ENCODE assay signal across 8 mouse cellular contexts in genomic region chr19:56201738-56202480, GRCm38 (mm10).
A peak's percentile ranks its signal among the peaks of the same experiment; 100 is the strongest.
DNase-seq lines count a peak whose midpoint lies in the region; ATAC-seq and TF ChIP-seq lines count a peak whose summit lies in the region.
"Had no signal": no experiment of that assay in that cellular context is flagged by ENCODE, and none has a peak within 500 bp of the region (broad histone marks: within the 10 kb centered on the region; RNA-seq: fewer than 3 reads in every experiment).

No protein-coding gene starts in this region.

- H3K27ac ChIP-seq in layer of hippocampus, adult 2 months, result no peak overlapping the region
- no peak overlapping the region for H3K27ac ChIP-seq in MEL (ENCODE audit: control insufficient read depth, low read depth, low read length)
- H3K27ac ChIP-seq in hindbrain, embryonic 12.5 days, result no peak overlapping the region
- no peak overlapping the region for H3K27ac ChIP-seq in lung, embryonic 15.5 days
- no peak overlapping the region for H3K27ac ChIP-seq in small intestine, adult 2 months (ENCODE audit: insufficient read depth, low read depth, low read length)

- peak; percentile 80 for TF ChIP-seq RAD21 in MEL (IDR thresholded peaks at IDR 0.05; ENCODE audit: low read depth, low read length)

- no peaks in the 10 kb centered on the region for H3K36me3 ChIP-seq in MEL (ENCODE audit: control insufficient read depth in 1 of 2, insufficient read depth in 2 of 2, low read length in 2 of 2)
- no peaks in the 10 kb centered on the region for H3K36me3 ChIP-seq in hindbrain, embryonic 12.5 days
- no peaks in the 10 kb centered on the region for H3K36me3 ChIP-seq in lung, embryonic 15.5 days
- no peaks in the 10 kb centered on the region for H3K36me3 ChIP-seq in small intestine, adult 2 months (ENCODE audit: control insufficient read depth, insufficient read depth, low read length)

- no peaks in the 10 kb centered on the region for H3K79me2 ChIP-seq in MEL (ENCODE audit: control insufficient read depth, insufficient read depth, low read length, poor library complexity)

- peak; percentile 87 for ATAC-seq in common myeloid progenitor, adult 5-6 weeks (replicated peaks; ENCODE audit: low read depth, poor library complexity, severe bottlenecking)
- ATAC-seq in hindbrain, embryonic 12.5 days (ENCODE audit: low FRiP score), result peak; percentile 69; the same call in 1 of the 2 replicates
- ATAC-seq in lung, embryonic 15.5 days (ENCODE audit: borderline replicate concordance, extremely low read depth, low FRiP score, low TSS enrichment), result 0 out of 2 replicates have a peak, but pooled peaks have one; percentile 36

- no peak overlapping the region for H3K9ac ChIP-seq in MEL (ENCODE audit: control insufficient read depth, low read depth, low read length, poor library complexity, severe bottlenecking)
- no peak overlapping the region for H3K9ac ChIP-seq in hindbrain, embryonic 12.5 days
- H3K9ac ChIP-seq in lung, embryonic 15.5 days, result no peak overlapping the region

- no peaks in the 10 kb centered on the region for H3K27me3 ChIP-seq in MEL (ENCODE audit: control insufficient read depth in 1 of 2, insufficient read depth in 2 of 2, low read length in 2 of 2)
- no peaks in the 10 kb centered on the region for H3K27me3 ChIP-seq in hindbrain, embryonic 12.5 days
- H3K27me3 ChIP-seq in lung, embryonic 15.5 days, result no peaks in the 10 kb centered on the region
- no peaks in the 10 kb centered on the region for H3K27me3 ChIP-seq in small intestine, adult 2 months (ENCODE audit: control insufficient read depth, insufficient read depth, low read length)

- no peaks in the 10 kb centered on the region; a peak in 1 of 4 replicates for H3K4me1 ChIP-seq in MEL (ENCODE audit: control insufficient read depth in 1 of 2, insufficient read depth in 2 of 2, low read length in 2 of 2)
- H3K4me1 ChIP-seq in hindbrain, embryonic 12.5 days, result peaks cover 4% of the 10 kb centered on the region; the same call in 1 of the 2 replicates
- 0 out of 2 replicates have a peak, but pooled peaks cover 9% of the 10 kb centered on the region for H3K4me1 ChIP-seq in lung, embryonic 15.5 days
- no peaks in the 10 kb centered on the region for H3K4me1 ChIP-seq in small intestine, adult 2 months (ENCODE audit: control insufficient read depth, insufficient read depth, insufficient read length, low read length)

- TF ChIP-seq CTCF in layer of hippocampus, adult 2 months (conservative IDR thresholded peaks at IDR 0.05), result peak; percentile 70
- TF ChIP-seq CTCF in MEL (IDR thresholded peaks at IDR 0.05 in 2 of 3, conservative IDR thresholded peaks at IDR 0.05 in 1 of 3; ENCODE audit: control insufficient read depth in 1 of 3, insufficient read depth in 1 of 3, low read depth in 2 of 3, low read length in 3 of 3, poor library complexity in 1 of 3, severe bottlenecking in 1 of 3), result peak; percentile 61 to 91 (median 81)
- TF ChIP-seq CTCF in small intestine, adult 2 months (IDR thresholded peaks at IDR 0.05; ENCODE audit: extremely low read depth, insufficient read length, insufficient replicate concordance, low read depth, low read length), result peak; percentile 42; the same call in 1 of the 2 replicates

- H3K4me2 ChIP-seq in hindbrain, embryonic 12.5 days (replicated peaks), result no peak overlapping the region
- H3K4me2 ChIP-seq in lung, embryonic 15.5 days, result no peak overlapping the region

- no peak for TF ChIP-seq EP300 in MEL (IDR thresholded peaks at IDR 0.05; ENCODE audit: low read depth in 1 of 2, low read length in 2 of 2)

- peak in 1 of 2 experiments; percentile 35 for DNase-seq in layer of hippocampus, adult 2 months (ENCODE audit: low spot score in 2 of 2)
- no peak for DNase-seq in layer of hippocampus, postnatal 36 days
- peak; percentile 60 for DNase-seq in MEL (ENCODE audit: low read depth, low spot score)

- no peaks in the 10 kb centered on the region for H3K9me3 ChIP-seq in MEL (replicated peaks; ENCODE audit: insufficient read depth, low read length)
- no peaks in the 10 kb centered on the region for H3K9me3 ChIP-seq in hindbrain, embryonic 12.5 days (replicated peaks)
- H3K9me3 ChIP-seq in lung, embryonic 15.5 days, result no peaks in the 10 kb centered on the region

- no peak overlapping the region for H3K4me3 ChIP-seq in layer of hippocampus, adult 2 months
- no peak overlapping the region for H3K4me3 ChIP-seq in MEL (ENCODE audit: control insufficient read depth in 1 of 2, insufficient read depth in 1 of 2, low read depth in 2 of 2, low read length in 2 of 2)
- H3K4me3 ChIP-seq in hindbrain, embryonic 12.5 days, result no peak overlapping the region
- no peak overlapping the region for H3K4me3 ChIP-seq in lung, embryonic 15.5 days
- no peak overlapping the region for H3K4me3 ChIP-seq in small intestine, adult 2 months (ENCODE audit: low read depth, low read length)
- H3K4me3 ChIP-seq: myocyte had no signal

- no peak for TF ChIP-seq POLR2A in MEL (IDR thresholded peaks at IDR 0.05; ENCODE audit: control insufficient read depth in 1 of 2, insufficient read depth in 1 of 2, low read depth in 1 of 2, low read length in 2 of 2, poor library complexity in 1 of 2)
- TF ChIP-seq POLR2A in small intestine, adult 2 months (IDR thresholded peaks at IDR 0.05; ENCODE audit: low read depth, low read length), result no peak

TF ChIP-seq in MEL, 35 proteins besides CTCF, POLR2A, EP300 and RAD21:
- TF ChIP-seq ZC3H11A (IDR thresholded peaks at IDR 0.05; ENCODE audit: low read depth, low read length) (peak; percentile 80), SIN3A (IDR thresholded peaks at IDR 0.05; ENCODE audit: low read length) (no peak), SMC3 (IDR thresholded peaks at IDR 0.05; ENCODE audit: low read depth, low read length) (peak; percentile 87), POLR2AphosphoS2 (IDR thresholded peaks at IDR 0.05; ENCODE audit: low read length) (no peak), KAT2A (conservative IDR thresholded peaks at IDR 0.05; ENCODE audit: low read depth, low read length) (no peak)
TF ChIP-seq in MEL: peak in this region for 2.

Comparison
In these comparisons a context has a peak if more than half of its experiments do, and no peak if none do; other contexts are left out.
1. ATAC-seq: peak in every context shown above with its lines; median percentile 87 in common myeloid progenitor, adult 5-6 weeks; 69 in hindbrain, embryonic 12.5 days; 36 in lung, embryonic 15.5 days.